Comparison of ENCODE assay signal across 8 mouse cellular contexts in genomic region chr4:32195945-32196921, GRCm38 (mm10). TPM values are rescaled to one million over a fixed set of nuclear protein-coding genes. Genes with fewer than 3 reads are reported as not detected.
A peak's percentile ranks its signal among the peaks of the same experiment; 100 is the strongest.
DNase-seq lines count a peak whose midpoint lies in the region; ATAC-seq and TF ChIP-seq lines count a peak whose summit lies in the region.

No protein-coding gene starts in this region.

- WGBS in forebrain, postnatal 0 days = 13% methylated on average over 9 of the region's 9 CpGs
- 32% methylated on average over 9 of the region's 9 CpGs for WGBS in hindbrain, embryonic 12.5 days
- WGBS in limb, embryonic 15.5 days = 11% methylated on average over 9 of the region's 9 CpGs

- no peak overlapping the region for H3K4me2 ChIP-seq in forebrain, postnatal 0 days (ENCODE audit: low read depth)
- H3K4me2 ChIP-seq in hindbrain, embryonic 12.5 days (replicated peaks) = 0 out of 2 replicates have a peak overlapping the region, but pooled peaks have one; percentile 1
- H3K4me2 ChIP-seq in limb, embryonic 15.5 days = no peak overlapping the region

- ATAC-seq in forebrain, postnatal 0 days = peak; percentile 76
- peak; percentile 77; the same call in 1 of the 2 replicates for ATAC-seq in hindbrain, embryonic 12.5 days (ENCODE audit: low FRiP score)
- peak; percentile 58; the same call in 1 of the 2 replicates for ATAC-seq in limb, embryonic 15.5 days (ENCODE audit: insufficient number of reproducible peaks, low FRiP score, low TSS enrichment, low read depth)
- ATAC-seq in granulocyte monocyte progenitor cell, adult 5-6 weeks (replicated peaks; ENCODE audit: poor library complexity, severe bottlenecking) = no peak

- H3K36me3 ChIP-seq in forebrain, postnatal 0 days (ENCODE audit: insufficient read depth) = no peaks in the 10 kb centered on the region
- H3K36me3 ChIP-seq in hindbrain, embryonic 12.5 days = no peaks in the 10 kb centered on the region
- H3K36me3 ChIP-seq in limb, embryonic 15.5 days = no peaks in the 10 kb centered on the region

- peak overlapping the region; percentile 40; the same call in 1 of the 2 replicates for H3K27ac ChIP-seq in forebrain, postnatal 0 days (ENCODE audit: low read depth, low read length)
- peak overlapping the region; percentile 57 for H3K27ac ChIP-seq in hindbrain, embryonic 12.5 days
- H3K27ac ChIP-seq in limb, embryonic 15.5 days = peak overlapping the region; percentile 19; the same call in 1 of the 2 replicates

- H3K9ac ChIP-seq in forebrain, postnatal 0 days = no peak overlapping the region
- no peak overlapping the region for H3K9ac ChIP-seq in hindbrain, embryonic 12.5 days
- no peak overlapping the region for H3K9ac ChIP-seq in limb, embryonic 15.5 days

- DNase-seq in ES-CJ7 (ENCODE audit: low read depth, low spot score) = peak; percentile 76
- DNase-seq in adrenal gland, postnatal 10 days = peak; percentile 84
- peak; percentile 61 for DNase-seq in forebrain, postnatal 0 days
- peak; percentile 77 for DNase-seq in ovary, adult 18-20 months (ENCODE audit: low spot score)
- no peak for DNase-seq in layer of hippocampus, postnatal 36 days

- H3K27me3 ChIP-seq in forebrain, postnatal 0 days (ENCODE audit: insufficient read depth, low read length) = no peaks in the 10 kb centered on the region
- H3K27me3 ChIP-seq in hindbrain, embryonic 12.5 days = no peaks in the 10 kb centered on the region
- H3K27me3 ChIP-seq in limb, embryonic 15.5 days = no peaks in the 10 kb centered on the region; the same call in 1 of the 2 replicates

- no peak for TF ChIP-seq CTCF in forebrain, postnatal 0 days (IDR thresholded peaks at IDR 0.05; ENCODE audit: low read depth)

- 0 out of 2 replicates have a peak, but pooled peaks cover 10% of the 10 kb centered on the region for H3K4me1 ChIP-seq in forebrain, postnatal 0 days (ENCODE audit: insufficient read depth)
- peaks cover 17% of the 10 kb centered on the region for H3K4me1 ChIP-seq in hindbrain, embryonic 12.5 days
- H3K4me1 ChIP-seq in limb, embryonic 15.5 days = peaks cover 10% of the 10 kb centered on the region

- H3K9me3 ChIP-seq in forebrain, postnatal 0 days (ENCODE audit: low read length) = no peaks in the 10 kb centered on the region
- no peaks in the 10 kb centered on the region for H3K9me3 ChIP-seq in hindbrain, embryonic 12.5 days (replicated peaks)
- no peaks in the 10 kb centered on the region for H3K9me3 ChIP-seq in limb, embryonic 15.5 days

- H3K4me3 ChIP-seq in forebrain, postnatal 0 days (ENCODE audit: low read depth, low read length) = no peak overlapping the region
- H3K4me3 ChIP-seq in hindbrain, embryonic 12.5 days = no peak overlapping the region
- no peak overlapping the region for H3K4me3 ChIP-seq in limb, embryonic 15.5 days

RNA-seq across cellular contexts. Expression of gene Bach2, which starts 42.4 kb away (rescaled TPM):
- total RNA-seq in adrenal gland, postnatal 10 days (2021) = 10 to 100 TPM in 1 of 2 experiments, 1 to 10 TPM in 1; 9.4 to 16.0 TPM
- total RNA-seq in forebrain, postnatal 0 days (2014; rRNA removed) = 16.2 and 19.0 TPM in 2 replicates
- 9.1 and 16.0 TPM in 2 replicates for polyA plus RNA-seq in forebrain, postnatal 0 days (2015; fragmentation: Nextera tagmentation; extraction: Ambion mirVana)
- polyA plus RNA-seq in hindbrain, embryonic 12.5 days (2016; fragmentation: Nextera tagmentation; extraction: Ambion mirVana) = 25.4 and 27.3 TPM in 2 replicates
- 5.8 TPM in 2 replicates for polyA plus RNA-seq in limb, embryonic 15.5 days (2015; fragmentation: Nextera tagmentation; extraction: Ambion mirVana)
- total RNA-seq in layer of hippocampus, postnatal 36 days (2021) = 10 to 100 TPM; 13.7 to 14.0 TPM
- 0.67 and 4.9 TPM in 2 replicates for total RNA-seq in granulocyte monocyte progenitor cell, adult 5-6 weeks (2014; fragmentation: Nextera tagmentation)
- under 0.01 and 0.17 TPM in 2 replicates for total RNA-seq in granulocyte monocyte progenitor cell, adult 5-6 weeks (2017)

Comparison
In these comparisons a context has a peak if more than half of its experiments do, and no peak if none do; other contexts are left out.
1. DNase-seq: peak in ES-CJ7 (single experiment), adrenal gland, postnatal 10 days (single experiment), forebrain, postnatal 0 days (single experiment) and ovary, adult 18-20 months (single experiment); none in layer of hippocampus, postnatal 36 days (0 of 2).
2. Peak in every context shown above with its lines, with median percentiles within 50 percentile points of each other: H3K27ac ChIP-seq.